ENCODE assay signal across 9 mouse cellular contexts in genomic region chr4:44173177-44173576, GRCm38 (mm10).
DNase-seq lines count a peak whose midpoint lies in the region; ATAC-seq and TF ChIP-seq lines count a peak whose summit lies in the region.
"Had no signal": no experiment of that assay in that cellular context is flagged by ENCODE, and none has a peak within 500 bp of the region (broad histone marks: within the 10 kb centered on the region; RNA-seq: fewer than 3 reads in every experiment).

No protein-coding gene starts in this region.

- no peak overlapping the region for H3K27ac ChIP-seq in bone marrow, adult 2 months (ENCODE audit: control insufficient read depth, insufficient read depth, low read depth, low read length, poor library complexity)
- no peak overlapping the region for H3K27ac ChIP-seq in embryonic facial prominence, embryonic 11.5 days (replicated peaks; ENCODE audit: low read depth, low read length)
- no peak overlapping the region for H3K27ac ChIP-seq in liver, postnatal 0 days (ENCODE audit: low read depth)
- H3K27ac ChIP-seq: heart, embryonic 13.5 days had no signal

- H3K27me3 ChIP-seq in embryonic facial prominence, embryonic 11.5 days (ENCODE audit: control insufficient read depth, insufficient read depth, low read length): no peaks in the 10 kb centered on the region
- H3K27me3 ChIP-seq in liver, postnatal 0 days (ENCODE audit: insufficient read depth, low read length): no peaks in the 10 kb centered on the region
- H3K27me3 ChIP-seq: heart, embryonic 13.5 days had no signal

- H3K4me2 ChIP-seq in embryonic facial prominence, embryonic 11.5 days (ENCODE audit: low read depth, low read length): no peak overlapping the region
- H3K4me2 ChIP-seq in liver, postnatal 0 days (ENCODE audit: low read depth, low read length): no peak overlapping the region
- H3K4me2 ChIP-seq: heart, embryonic 13.5 days had no signal

- no peaks in the 10 kb centered on the region for H3K36me3 ChIP-seq in embryonic facial prominence, embryonic 11.5 days (replicated peaks; ENCODE audit: control insufficient read depth, insufficient read depth, low read depth, low read length)
- H3K36me3 ChIP-seq in liver, postnatal 0 days (replicated peaks; ENCODE audit: insufficient read depth, low read length): no peaks in the 10 kb centered on the region
- H3K36me3 ChIP-seq: heart, embryonic 13.5 days had no signal

- peak; percentile 39 for TF ChIP-seq CTCF in bone marrow, adult 2 months (IDR thresholded peaks at IDR 0.05; ENCODE audit: control insufficient read depth, insufficient read depth, low read length)
- peak; percentile 84 for TF ChIP-seq CTCF in liver, postnatal 0 days (IDR thresholded peaks at IDR 0.05; ENCODE audit: low read depth)

- no peaks in the 10 kb centered on the region; the same call in 1 of the 2 replicates for H3K4me1 ChIP-seq in bone marrow, adult 2 months (ENCODE audit: control insufficient read depth, insufficient read depth, low read length)
- no peaks in the 10 kb centered on the region for H3K4me1 ChIP-seq in embryonic facial prominence, embryonic 11.5 days (ENCODE audit: control insufficient read depth, insufficient read depth, low read length)
- peaks cover 9% of the 10 kb centered on the region for H3K4me1 ChIP-seq in liver, postnatal 0 days (ENCODE audit: insufficient read depth)

- no peak for TF ChIP-seq POLR2A in bone marrow, adult 2 months (IDR thresholded peaks at IDR 0.05; ENCODE audit: borderline replicate concordance, control insufficient read depth, low read depth, low read length)

- WGBS in bone marrow, adult 2 months: 0% methylated on average over 1 of the region's 1 CpGs
- WGBS in embryonic facial prominence, embryonic 11.5 days: 8% methylated on average over 1 of the region's 1 CpGs
- 0% methylated on average over 1 of the region's 1 CpGs for WGBS in liver, postnatal 0 days (ENCODE audit: insufficient replicate concordance)

- no peak for ATAC-seq in embryonic facial prominence, embryonic 11.5 days (replicated peaks; ENCODE audit: insufficient number of reproducible peaks, low FRiP score, low TSS enrichment, low read depth)
- ATAC-seq in liver, postnatal 0 days: peak; percentile 35

- TF ChIP-seq EP300 in liver, postnatal 0 days (IDR thresholded peaks at IDR 0.05; ENCODE audit: low read depth): no peak

- no peak overlapping the region for H3K4me3 ChIP-seq in bone marrow, adult 2 months (replicated peaks; ENCODE audit: control insufficient read depth, low read depth, low read length)
- no peak overlapping the region for H3K4me3 ChIP-seq in embryonic facial prominence, embryonic 11.5 days (ENCODE audit: low read depth, low read length)
- no peak overlapping the region for H3K4me3 ChIP-seq in liver, postnatal 0 days (ENCODE audit: low read depth, low read length)
- H3K4me3 ChIP-seq: heart, embryonic 13.5 days; myocyte had no signal

- DNase-seq in 3T3-L1 (ENCODE audit: low read depth, low spot score): peak; percentile 80
- peak; percentile 73 to 81 for DNase-seq in B cell, adult 2 months
- peak; percentile 79 for DNase-seq in embryonic facial prominence, embryonic 11.5 days (ENCODE audit: low spot score)
- DNase-seq in induced T-regulatory cell, adult 2 months (ENCODE audit: low read depth): peak; percentile 88
- peak; percentile 62 for DNase-seq in liver, postnatal 0 days
- DNase-seq in right cerebral cortex, postnatal 14 days: peak; percentile 16

- H3K9ac ChIP-seq in embryonic facial prominence, embryonic 11.5 days (replicated peaks; ENCODE audit: low read length): no peak overlapping the region
- no peak overlapping the region for H3K9ac ChIP-seq in liver, postnatal 0 days (replicated peaks)
- H3K9ac ChIP-seq: heart, embryonic 13.5 days had no signal

- no peaks in the 10 kb centered on the region for H3K9me3 ChIP-seq in embryonic facial prominence, embryonic 11.5 days (replicated peaks; ENCODE audit: control insufficient read depth, low read length)
- H3K9me3 ChIP-seq in liver, postnatal 0 days (ENCODE audit: low read length): no peaks in the 10 kb centered on the region
- H3K9me3 ChIP-seq: heart, embryonic 13.5 days had no signal

Comparison
In these comparisons a context has a peak if more than half of its experiments do, and no peak if none do; other contexts are left out.
1. DNase-seq: peak in every context shown above with its lines; median percentile 88 in induced T-regulatory cell, adult 2 months; 80 in 3T3-L1; 79 in embryonic facial prominence, embryonic 11.5 days; 77 in B cell, adult 2 months; 62 in liver, postnatal 0 days; 16 in right cerebral cortex, postnatal 14 days.